In the genomic region with DNA sequence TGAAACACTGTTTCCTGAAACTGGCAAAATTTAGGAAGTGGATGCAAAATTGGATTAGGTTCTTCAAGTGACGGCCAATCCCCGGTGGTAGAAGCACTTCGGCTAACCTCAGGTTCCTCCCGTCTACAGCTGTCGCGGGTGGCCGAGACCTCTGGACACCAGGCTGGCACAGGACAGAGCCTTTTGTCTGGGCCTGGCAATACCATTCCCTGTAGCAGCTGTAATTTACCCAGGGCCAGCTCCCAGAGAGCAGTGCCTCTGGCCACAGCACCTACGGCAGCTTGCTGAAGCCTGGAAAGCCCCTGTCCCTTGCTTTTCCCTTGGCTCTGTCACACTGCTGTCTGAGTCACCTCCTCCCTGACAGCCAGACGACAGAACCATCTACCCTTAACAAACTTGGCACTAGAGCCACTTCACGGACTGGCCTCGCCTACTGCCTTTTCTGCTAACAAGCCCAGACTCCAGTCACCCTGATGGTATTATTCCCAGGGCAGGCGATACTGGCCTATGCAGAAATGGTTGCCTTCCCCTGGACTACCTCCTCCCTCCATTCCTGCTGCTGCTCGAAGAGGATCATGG, we compare ENCODE assay signal across 12 mouse cellular contexts.
"Had no signal": no experiment of that assay in that cellular context is flagged by ENCODE, and none has a peak within 500 bp of the region (broad histone marks: within the 10 kb centered on the region; RNA-seq: fewer than 3 reads in every experiment).

No protein-coding gene starts in this region.

- ATAC-seq: midbrain, embryonic 13.5 days had no signal

- DNase-seq: kidney, postnatal 25 days; lung, adult 2 months; lung, postnatal 36 days; right cerebral cortex, adult 18-20 months; right cerebral cortex, postnatal 25 days; thymus, postnatal 4 days had no signal

- H3K36me3 ChIP-seq: limb, embryonic 10.5 days; liver, embryonic 15.5 days; midbrain, embryonic 13.5 days; neural tube, embryonic 15.5 days had no signal

- H3K4me2 ChIP-seq: liver, embryonic 11.5 days; liver, embryonic 15.5 days; midbrain, embryonic 13.5 days; neural tube, embryonic 15.5 days had no signal

- H3K9ac ChIP-seq: liver, embryonic 15.5 days; midbrain, embryonic 13.5 days; neural tube, embryonic 15.5 days had no signal

- H3K4me1 ChIP-seq: liver, embryonic 15.5 days; midbrain, embryonic 13.5 days; neural tube, embryonic 15.5 days had no signal

- H3K9me3 ChIP-seq: limb, embryonic 10.5 days; liver, embryonic 15.5 days; midbrain, embryonic 13.5 days; neural tube, embryonic 15.5 days had no signal

- H3K27me3 ChIP-seq: midbrain, embryonic 13.5 days; neural tube, embryonic 15.5 days had no signal

- H3K4me3 ChIP-seq: left cerebral cortex, adult 2 months; limb, embryonic 10.5 days; liver, embryonic 15.5 days; midbrain, embryonic 13.5 days; neural tube, embryonic 15.5 days had no signal

- H3K27ac ChIP-seq: left cerebral cortex, adult 2 months; limb, embryonic 10.5 days; liver, embryonic 15.5 days; midbrain, embryonic 13.5 days; neural tube, embryonic 15.5 days had no signal
